Mouse (Mus musculus): ENCODE measurements at regions not wholly inside any gene's neighbourhood (a gene's known extent, or its start where the extent isn't known, plus 50 kb on each side); places are given as distances from the start of the nearest gene placed in this dataset.

DNA sequence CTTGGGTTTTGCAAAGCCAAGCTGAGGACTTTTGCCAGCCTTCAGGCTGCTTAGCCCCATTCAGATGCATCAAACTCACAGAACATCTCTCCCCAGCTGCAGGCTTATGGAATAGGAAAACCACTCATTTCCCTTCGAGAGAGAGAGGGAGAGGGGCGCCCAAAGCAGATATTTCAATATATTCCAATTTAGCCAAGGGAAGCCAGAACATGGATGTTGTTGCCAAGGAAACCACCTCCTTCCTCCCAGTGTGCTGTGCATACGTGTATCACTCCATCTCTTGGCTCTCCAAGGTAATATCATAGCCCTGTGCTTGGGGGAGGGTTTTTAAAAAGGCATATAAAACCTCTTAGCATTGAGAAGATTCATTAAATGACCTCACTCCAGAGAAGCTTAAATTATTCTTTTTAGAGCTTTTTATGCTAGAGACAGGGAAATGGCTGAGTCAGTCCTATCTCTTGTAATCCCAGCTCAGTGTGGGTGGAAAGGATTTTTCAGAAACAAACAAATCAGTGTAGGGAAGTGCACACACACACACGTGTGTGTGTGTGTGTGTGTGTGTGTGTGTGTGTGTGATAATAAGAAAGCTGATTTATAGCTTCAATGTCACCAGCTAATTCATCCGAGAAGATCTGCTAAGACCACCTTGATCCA, 245.1 kb downstream of the Rps24 start:
- no peak for DNase-seq

DNA sequence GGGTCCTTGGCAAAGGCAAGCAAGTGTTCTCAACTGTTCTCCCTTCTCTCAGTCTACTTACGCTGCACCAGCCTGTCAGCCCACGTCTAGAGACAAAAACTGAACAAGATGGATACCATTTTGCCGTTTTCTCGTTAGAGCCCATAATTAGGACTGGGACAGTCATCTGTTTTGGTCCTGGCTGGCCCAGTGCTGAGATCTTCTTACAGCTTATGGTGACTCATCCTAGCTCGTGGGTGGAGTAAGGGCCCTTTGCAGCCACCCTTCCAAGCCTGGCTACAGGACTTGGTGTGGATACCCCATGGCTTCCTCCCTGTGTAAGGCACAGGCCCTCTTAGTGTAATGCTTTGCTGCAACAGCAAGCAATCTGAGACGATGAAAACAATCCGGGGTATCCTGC, 246.4 kb downstream of the Rps24 start:
- DNase-seq: no peak

DNA sequence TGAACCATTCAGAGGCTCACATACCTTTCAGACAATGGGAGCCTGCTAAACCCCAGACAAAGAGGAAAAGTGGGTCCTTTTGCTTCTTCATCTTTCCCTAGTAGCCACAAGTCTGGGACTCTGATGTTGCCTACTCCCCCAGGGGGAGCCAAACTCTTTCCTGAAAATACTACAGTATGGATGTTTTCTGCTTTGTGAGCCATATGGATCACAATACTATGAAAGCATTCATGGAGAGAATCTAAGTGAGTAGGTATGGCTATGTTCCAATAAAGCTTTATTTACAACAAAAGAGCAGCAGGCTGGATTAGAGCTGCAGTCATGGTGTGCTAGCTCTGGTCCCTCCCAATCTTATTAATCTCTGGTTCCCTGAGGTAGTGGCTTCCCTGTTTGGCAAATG, 251.9 kb downstream of the Rps24 start:
- DNase-seq: no peak

DNA sequence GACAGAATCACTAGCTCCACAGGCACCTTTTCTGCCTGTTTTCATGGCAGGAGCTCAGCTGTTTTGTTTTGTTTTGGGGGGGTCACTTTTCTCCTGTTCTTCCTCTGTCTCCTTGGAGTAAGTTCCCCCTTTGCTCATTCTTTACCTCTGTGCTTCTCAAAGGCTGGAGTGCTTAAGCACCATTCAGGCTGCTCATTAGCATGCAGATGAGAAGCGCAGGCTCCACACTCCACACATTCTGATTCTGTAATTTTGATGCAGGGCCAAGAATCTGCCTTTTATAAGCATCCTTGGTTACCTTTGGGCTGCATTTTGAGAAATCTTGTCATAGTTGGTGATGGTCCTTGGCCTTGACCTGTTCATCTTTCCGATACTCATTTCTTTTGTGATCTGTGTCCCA, 257.5 kb downstream of the Rps24 start:
- no peak for DNase-seq

DNA sequence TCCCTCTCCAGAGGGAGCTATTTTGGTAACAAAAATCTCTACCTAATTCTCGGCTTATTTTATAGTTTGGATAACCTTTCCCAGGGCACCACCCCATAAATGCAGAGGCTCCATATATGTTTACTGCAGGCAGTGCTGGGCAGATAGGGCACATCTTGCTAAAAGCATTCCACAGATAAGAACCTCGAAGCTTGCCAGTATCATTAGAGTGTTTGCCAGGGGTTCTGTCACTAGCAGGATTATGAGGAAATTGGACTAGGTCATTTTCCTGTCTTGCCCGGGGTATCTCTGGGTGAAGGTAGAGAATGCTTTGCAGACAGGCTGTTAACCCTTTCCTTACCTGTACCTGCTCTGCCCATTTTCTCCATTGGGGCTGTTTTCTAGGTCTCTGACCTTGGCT, 258.8 kb downstream of the Rps24 start:
- peak; percentile 19 to 36 for DNase-seq

DNA sequence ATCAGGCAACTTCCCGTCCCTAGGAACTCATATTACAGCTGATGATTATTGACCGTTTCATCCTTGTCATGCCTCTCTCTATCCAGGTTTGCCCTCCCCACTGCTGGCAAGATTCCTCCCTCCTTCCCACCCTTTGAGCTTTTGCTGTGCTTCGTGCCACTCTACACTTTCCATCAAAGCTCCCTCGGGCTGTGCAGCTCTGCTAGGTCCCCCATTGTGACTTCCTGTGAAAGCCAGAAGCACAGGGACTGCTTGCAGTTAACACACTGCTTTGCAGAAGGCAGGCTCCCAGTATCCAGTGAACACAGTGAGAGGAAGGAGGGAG, 260.5 kb downstream of the Rps24 start:
- DNase-seq: no peak

DNA sequence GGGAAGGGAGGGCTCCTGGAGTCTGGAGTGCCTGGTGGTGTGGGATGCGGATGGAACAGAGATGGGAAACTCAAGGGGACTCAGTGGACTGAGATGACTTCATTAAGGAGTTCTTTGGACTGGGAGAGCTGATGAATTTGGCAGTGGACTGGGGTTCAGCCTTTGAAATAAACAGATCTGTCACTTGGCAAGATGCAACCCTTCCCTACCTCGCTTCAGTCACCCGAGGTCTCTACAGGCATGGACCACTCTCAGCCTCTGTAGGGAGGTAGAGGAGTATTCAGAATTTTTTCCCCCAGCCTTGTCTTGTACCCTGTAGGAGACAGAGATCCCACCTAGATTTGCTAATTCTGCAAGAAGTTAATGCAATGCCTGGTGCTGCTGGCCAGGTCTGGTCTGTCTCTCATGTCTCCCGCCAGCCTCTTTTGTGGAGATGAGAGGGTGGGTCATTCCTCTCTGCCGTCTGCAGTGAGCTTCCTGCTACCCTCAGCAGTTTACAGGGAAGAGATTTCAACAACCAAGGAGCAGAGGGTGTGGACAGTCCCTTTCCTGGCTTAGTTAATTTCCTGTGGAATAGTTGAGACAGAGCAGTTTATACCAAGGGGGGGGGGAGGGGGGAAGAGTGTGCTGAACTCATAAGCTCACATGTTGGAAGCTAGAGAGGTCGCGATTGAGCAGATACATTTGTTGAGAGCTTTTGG, 261.0 kb downstream of the Rps24 start:
- DNase-seq: peak; percentile 56 to 70

DNA sequence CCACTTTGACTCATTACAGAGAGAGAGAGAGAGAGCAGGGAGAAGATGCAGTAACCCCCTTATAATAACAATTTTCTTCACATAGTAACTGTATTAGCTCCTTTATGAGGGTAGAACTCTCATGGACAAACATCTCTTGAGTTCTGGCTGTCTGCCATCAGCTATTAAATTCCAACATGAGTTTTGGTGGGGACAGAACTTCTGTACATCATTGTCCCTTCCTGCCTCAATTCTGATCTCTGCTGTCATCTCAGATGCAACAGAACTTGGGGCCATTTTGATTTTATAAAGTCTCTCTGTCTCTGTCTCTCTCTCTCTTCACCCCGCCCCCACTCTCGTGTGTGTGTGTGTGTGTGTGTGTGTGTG, 261.6 kb downstream of the Rps24 start:
- DNase-seq: no peak

DNA sequence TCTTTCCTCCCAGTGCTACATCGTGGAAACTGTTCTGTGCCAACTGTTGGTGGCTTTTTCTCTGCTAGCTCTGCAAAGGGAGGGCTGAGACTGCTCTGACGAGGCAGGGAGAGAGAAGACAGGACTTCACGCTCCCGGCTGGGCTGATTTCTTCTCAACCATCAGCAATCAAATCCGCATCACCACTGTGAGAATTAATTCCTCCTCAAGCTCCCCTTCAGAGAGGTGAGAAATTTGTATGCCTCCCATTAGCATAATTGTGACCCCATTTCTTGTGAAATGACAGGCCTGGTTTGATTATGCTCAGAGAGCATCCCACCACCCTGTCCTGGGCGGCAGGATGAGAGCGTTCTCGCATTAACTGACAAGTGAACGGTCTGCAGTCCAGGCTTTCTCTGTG, 262.4 kb downstream of the Rps24 start:
- DNase-seq: no peak

DNA sequence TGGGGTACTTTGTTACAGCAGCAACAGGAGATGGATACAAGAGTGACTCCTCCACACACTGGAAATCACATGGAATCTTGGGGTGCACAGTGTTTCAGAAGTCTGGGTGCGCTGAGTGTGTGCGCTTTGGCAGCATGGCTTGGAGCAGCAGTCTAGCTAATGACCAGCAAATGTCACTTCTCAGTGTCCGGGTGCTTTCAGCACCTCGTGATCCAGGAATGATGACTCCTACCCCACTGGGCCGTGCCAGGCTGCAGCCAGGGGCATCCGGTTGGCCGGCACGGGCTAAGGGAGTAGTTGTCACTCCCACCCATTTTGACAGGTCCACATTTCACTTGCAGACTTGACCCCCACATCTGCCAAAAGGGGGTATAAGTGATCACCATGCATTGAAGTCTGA, 264.3 kb downstream of the Rps24 start:
- DNase-seq: no peak

DNA sequence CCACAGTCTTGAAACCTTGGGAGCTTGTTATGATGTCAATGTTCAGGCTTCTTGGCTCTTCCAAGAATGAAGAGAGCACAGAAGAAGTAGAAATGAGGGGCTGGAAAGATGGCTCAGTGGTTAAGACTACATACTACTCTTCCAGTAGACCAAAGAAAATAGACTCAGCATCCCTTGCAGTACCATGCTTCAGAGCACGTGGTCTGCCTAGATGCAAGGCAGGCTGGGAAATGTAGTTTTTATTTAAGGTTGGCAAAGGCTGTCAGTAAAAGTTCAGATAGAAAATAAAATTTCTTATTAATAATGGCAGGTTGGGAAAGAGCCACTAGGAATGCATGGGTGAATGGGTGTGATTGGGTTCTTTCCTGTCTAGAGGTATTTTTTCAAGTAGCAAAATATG, 267.8 kb downstream of the Rps24 start:
- DNase-seq: no peak

DNA sequence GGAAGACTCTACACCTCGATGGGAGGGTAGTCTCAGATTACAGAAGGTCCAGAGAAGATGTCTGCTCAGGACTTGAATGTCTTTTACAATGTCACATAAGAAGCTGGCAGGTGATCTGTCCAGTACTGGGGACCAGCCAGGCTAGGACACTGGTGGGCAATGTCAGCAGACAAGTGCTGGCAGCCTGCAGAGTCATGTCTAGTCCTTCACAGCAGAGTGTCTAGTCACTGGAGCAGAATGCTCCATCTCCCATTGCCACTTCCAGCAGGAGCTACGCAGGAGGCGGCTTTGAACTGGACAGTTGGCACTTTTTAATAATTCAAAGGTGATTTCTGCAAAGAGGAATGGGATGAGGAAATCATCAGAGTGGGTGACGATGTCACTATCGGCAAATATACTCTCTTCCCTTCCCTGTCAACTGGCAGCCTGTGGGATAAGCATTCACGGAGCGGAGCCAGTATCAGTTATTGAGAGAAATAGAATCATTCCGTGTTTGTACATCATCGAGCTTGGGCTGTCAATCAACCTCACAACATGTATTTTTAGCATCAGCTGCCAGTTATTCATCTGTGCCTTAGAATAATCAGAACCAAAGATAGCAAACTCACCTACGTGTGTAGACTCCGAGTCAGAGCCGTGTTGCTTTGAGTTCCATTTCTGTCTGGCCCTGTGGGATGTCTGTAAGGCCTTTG, 268.6 kb downstream of the Rps24 start:
- DNase-seq: no peak

DNA sequence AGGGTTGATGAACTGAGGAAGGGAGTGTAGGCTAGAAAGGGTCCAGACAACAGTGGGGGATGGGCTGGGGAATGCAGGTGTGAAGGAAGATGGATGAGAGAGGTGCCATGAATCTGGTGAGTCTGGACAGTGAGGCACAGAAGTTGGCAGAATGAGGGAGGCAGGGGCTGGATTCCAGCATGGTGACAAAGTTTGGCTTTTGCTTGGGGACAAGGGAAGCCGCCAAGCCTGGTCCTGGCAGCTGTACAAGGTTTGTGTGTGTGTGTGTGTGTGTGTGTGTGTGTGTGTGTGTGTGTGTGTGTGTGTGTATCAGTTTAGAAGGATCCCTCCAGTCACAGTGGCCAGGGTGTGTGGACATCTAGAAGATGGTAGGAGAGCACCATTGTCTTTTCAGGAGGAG, 270.4 kb downstream of the Rps24 start:
- no peak for DNase-seq

DNA sequence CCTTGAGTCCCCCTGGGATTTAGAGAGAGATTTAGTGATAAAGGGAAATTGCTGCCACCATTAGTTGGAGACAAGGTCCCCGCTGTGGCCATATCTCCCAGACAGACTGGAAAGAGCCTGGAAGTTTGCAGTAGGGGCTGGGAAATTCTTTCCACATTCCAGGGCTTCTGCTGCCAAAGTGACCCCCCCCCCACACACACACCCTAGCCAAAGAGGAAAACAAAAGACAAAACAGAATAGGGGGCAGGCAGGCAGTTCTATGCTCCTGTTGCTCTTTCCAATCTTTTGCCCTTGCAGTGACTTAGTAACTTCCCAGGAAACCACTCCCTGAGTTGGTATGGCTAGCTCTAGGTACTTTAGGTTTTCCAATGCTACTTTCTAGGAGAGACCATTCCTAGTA, 270.9 kb downstream of the Rps24 start:
- no peak for DNase-seq

DNA sequence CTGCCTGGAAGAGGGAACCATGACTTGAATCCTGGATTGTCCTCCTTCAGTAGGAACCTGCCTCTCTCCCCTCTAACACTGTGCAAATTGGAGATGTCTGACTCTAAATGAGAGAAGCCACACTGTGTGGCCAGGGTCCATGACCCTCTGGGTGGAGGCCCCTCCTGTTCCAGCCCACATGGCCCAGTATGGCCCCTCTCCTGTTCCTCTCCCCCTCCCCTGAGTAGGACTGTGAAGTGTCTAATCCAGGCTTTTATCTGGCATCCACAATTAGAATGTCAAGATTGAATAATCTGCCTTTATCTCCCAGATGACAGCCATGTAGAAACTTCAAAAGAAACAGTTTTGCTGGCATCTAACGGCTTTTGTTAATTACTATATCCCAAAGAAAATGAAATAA, 274.0 kb downstream of the Rps24 start:
- DNase-seq: no peak

DNA sequence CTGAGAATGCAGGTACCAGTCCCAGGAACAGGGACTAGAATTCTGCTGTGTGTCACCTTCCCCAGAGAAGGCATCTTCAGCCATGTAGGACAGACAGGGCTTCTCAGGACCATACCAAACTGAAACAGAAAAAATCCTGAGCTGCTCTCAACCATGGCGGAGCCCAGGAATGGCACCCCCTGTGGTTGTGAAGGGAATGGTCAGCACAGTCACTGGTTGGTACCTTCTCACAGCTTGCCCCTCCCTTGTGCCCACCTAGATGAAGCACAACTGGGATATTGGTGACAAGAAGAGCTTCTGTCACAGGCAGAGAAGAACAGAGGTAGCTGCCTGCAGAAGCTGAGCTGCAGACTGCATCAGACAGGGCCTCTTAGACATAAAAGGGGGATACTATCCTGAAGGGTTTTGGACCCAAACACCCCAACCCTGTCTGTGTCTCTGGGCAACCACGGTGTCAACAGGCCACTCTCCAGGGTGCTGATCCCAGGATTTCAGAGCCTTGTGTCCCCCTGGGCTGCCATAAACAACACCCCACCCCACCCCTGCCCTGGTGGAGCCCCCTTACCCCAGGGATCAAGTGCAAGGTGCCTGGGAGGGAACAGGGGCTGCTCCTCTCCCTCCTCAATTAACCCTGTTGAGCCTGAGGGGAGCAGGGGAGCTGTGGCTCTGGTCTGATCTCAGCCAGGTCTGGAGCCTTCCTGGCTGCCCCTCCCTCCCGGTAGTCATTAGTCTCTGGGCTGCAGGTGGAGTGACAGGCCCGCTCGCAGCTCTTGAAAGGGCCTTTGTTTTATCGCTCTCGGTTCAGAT, 275.7 kb downstream of the Rps24 start:
- no peak for DNase-seq

DNA sequence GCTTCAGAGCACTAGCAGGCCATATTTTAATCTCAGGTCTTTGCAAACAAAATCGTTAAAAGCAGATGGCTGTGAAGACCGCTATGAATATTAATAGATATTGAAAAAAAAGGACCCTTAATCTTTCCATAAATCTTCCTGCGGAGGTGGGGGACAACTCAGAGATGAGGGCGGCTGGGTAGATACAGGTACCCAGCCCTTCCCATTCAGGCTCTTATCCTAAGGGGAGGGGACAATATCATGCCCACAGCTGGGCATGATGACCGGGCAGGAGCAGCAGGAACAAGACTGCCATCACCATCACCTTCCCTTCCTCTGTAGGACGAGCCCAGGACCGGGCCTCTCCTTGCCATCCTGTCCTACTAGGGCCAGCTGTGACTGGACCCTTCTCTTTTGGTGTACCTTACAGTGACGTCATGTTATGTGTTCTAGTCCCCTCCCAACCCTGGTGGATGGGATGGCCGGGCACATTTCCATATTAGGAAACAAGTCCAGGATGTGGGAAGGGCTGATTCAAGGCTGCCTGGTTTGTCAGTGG, 276.4 kb downstream of the Rps24 start:
- no peak for DNase-seq

DNA sequence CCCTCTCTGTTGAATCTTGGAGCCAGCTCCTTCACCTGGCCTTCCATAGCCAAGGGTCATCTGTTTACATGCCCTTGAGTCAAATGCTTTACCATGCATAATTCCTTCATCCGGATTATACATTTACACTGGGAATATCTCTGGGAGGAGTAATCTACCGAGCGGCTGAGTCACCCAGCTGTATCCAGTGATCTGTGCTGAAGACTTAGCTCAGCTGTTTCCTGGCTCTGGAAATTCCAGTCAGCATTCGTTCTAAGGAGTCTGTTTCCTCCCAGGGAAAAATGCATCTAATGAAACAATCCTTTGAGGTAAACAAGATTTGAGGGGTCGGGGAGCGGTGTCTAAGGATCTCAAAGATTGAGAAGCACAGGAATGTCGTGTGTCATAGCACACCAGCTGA, 276.9 kb downstream of the Rps24 start:
- no peak for DNase-seq

DNA sequence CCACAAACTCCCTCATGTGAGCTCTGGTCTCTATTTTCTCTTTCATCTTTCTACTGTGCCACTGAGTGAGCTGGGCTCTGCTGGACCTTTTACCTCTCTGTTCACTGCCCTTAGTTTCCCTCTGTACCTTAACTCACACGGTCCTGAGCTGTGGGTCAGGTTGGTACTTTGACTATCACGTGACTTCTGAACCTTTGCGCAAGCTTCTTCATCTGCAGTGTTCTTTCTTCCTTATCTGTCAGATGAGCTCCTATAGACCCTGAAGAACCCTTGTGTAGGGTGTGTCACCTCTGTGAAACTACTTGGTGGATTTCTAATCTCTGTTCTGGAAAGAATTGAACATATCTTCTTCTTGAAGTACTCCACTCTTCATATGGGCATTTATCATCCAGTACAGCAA, 279.3 kb downstream of the Rps24 start:
- DNase-seq: no peak

DNA sequence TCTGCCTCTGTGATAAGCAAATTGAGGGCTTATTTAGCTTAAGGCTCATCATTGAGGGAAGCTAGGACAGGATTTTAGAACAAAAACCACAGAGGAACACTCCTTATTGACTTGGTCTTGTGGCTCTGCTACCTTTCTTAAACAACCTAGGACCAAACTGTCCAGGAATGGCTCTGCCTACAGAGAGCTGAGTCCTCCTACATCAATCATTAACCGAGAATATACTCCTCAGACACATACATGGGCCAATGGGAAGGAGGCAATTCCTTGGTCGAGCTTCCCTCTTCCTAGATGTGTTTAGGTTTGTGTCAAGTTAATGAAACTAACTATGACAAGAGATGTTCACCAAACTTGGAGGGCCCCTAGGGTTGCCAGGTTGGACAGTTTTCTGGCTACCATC, 279.8 kb downstream of the Rps24 start:
- no peak for DNase-seq

DNA sequence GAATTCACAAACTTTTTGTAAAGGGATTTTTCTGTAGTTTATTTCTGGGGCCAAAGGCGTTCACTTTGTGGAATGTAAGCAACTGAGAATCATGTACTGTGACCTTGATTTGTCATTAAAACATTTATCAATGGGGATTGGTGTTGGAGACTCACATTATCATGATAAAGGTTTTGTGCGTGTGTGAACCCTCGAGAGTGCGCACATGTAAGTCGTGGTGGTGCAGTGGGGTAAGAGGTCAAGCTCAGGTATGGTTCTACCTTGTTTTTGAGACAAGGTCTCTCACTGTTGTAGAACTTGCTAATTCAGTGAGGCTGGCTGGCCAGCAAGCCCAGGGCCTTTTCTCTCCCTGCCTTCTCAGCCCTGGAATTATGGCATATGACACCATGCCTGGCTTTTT, 280.4 kb downstream of the Rps24 start:
- no peak for DNase-seq

DNA sequence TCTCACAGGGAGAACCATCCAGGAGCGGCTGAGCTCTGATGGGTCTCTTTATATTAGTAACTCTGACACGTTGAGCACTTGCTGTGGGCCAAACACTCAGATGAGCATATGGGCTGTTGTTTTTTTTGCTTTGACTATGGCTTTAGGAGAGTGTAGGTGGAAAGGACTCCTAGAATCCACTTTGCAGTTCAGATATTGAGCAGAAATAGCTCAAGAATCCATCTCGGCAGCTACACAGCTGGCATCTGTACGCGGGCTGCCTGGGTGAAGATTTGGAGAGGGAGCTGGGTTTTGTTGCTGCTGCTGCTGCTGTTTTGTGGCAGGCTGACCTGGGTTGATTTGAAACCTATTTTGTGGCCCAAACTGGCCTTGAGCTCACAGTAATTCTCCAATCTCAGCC, 281.0 kb downstream of the Rps24 start:
- DNase-seq: no peak

DNA sequence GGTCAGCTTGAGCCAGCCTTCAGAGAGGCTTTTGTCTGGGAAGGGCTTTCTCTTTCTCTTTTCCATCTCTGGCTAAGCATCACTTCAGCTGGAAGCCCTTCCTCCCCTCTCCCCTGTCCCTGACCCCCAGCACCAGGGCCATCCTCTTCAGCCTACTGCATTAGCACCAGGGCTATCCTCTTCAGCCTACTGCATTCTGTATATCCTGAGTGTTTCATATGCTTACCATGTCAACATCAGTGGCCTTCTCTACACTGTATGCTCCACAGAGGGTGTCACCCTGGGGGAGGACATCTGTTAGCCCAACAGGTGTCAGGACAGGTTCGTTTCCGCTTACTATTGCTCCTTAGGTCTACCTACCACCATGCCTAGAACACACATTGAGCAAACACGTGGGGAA, 282.5 kb downstream of the Rps24 start:
- DNase-seq: no peak

Measured in lung, adult 18-20 months (tissue).